Mouse (Mus musculus) liver, adult 2 months (tissue): ENCODE data around the gene 2410137M14Rik.

Experiments used
- CTCF ChIP-seq: fragments of 200-500 bp; IDR thresholded peaks from 2 replicates; pipeline ENCODE4 v1.5.1; 2011; ENCODE audit warnings: low read depth, low read length, control low read depth
- POLR2A ChIP-seq: fragments of 200-500 bp; IDR thresholded peaks from 2 replicates; pipeline ENCODE4 v1.6.1; 2011; ENCODE audit warnings: low read length, control low read depth; ENCODE audit not compliant: insufficient read depth; ENCODE audit errors: extremely low read depth

GRCm38 (mm10) chr17:37027486-37027885 lies 46.4 kb upstream of the 2410137M14Rik start:
- TF ChIP-seq POLR2A (no peak), CTCF (no peak)
